Mouse (Mus musculus): ENCODE data around the gene Ciita. TPM values are rescaled to one million over a fixed set of nuclear protein-coding genes. Genes with fewer than 3 reads are reported as not detected.

Gene Ciita
- total and polyA plus RNA-seq, 2 experiments from 2014 or later: 0.14 TPM; not detected in 1

GRCm38 (mm10) chr16:10441761-10442160 lies 38.1 kb upstream of the Ciita start:
- 91% methylated on average over 4 of the region's 4 CpGs for WGBS
- no peak for ATAC-seq
- H3K9me3 ChIP-seq (ENCODE audit: low read length): no peaks in the 10 kb centered on the region
- H3K27ac ChIP-seq: no peak overlapping the region
- TF ChIP-seq CTCF (IDR thresholded peaks at IDR 0.05; ENCODE audit: low read depth): no peak
- H3K36me3 ChIP-seq (ENCODE audit: insufficient read depth, low read length): no peaks in the 10 kb centered on the region
- H3K4me1 ChIP-seq (ENCODE audit: insufficient read depth, low read length): peaks cover 10% of the 10 kb centered on the region; the same call in 1 of the 2 replicates
- no peak overlapping the region for H3K4me3 ChIP-seq (ENCODE audit: low read length)
- no peak for DNase-seq (ENCODE audit: low spot score)
- no peaks in the 10 kb centered on the region for H3K27me3 ChIP-seq (ENCODE audit: insufficient read depth, low read length)
- no peak overlapping the region for H3K9ac ChIP-seq (replicated peaks; ENCODE audit: low read length)
- H3K4me2 ChIP-seq (ENCODE audit: low read depth, low read length): no peak overlapping the region

GRCm38 (mm10) chr16:10443723-10444122 lies 36.1 kb upstream of the Ciita start:
- no peaks in the 10 kb centered on the region for H3K9me3 ChIP-seq (ENCODE audit: low read length)
- H3K27me3 ChIP-seq (ENCODE audit: insufficient read depth, low read length): no peaks in the 10 kb centered on the region
- no peak for TF ChIP-seq CTCF (IDR thresholded peaks at IDR 0.05; ENCODE audit: low read depth)
- DNase-seq (ENCODE audit: low spot score) (no peak), ATAC-seq (no peak)
- no peak overlapping the region for H3K4me3 ChIP-seq (ENCODE audit: low read length)
- peaks cover 15% of the 10 kb centered on the region for H3K4me1 ChIP-seq (ENCODE audit: insufficient read depth, low read length)
- H3K27ac ChIP-seq: no peak overlapping the region
- H3K36me3 ChIP-seq (ENCODE audit: insufficient read depth, low read length): no peaks in the 10 kb centered on the region
- no peak overlapping the region for H3K4me2 ChIP-seq (ENCODE audit: low read depth, low read length)
- H3K9ac ChIP-seq (replicated peaks; ENCODE audit: low read length): no peak overlapping the region

- no peak; the same call in 1 of the 2 replicates for TF ChIP-seq CTCF (IDR thresholded peaks at IDR 0.05; ENCODE audit: low read depth)
- peak overlapping the region; percentile 70 for H3K4me2 ChIP-seq (ENCODE audit: low read depth, low read length)
- peak overlapping the region; percentile 71 for H3K27ac ChIP-seq
- DNase-seq (ENCODE audit: low spot score) (peak; percentile 41), ATAC-seq (peak; percentile 82)
- H3K4me3 ChIP-seq (ENCODE audit: low read length): peak overlapping the region; percentile 54
- H3K9me3 ChIP-seq (ENCODE audit: low read length): no peaks in the 10 kb centered on the region
- 9% methylated on average over 13 of the region's 13 CpGs for WGBS
- H3K9ac ChIP-seq (replicated peaks; ENCODE audit: low read length): peak overlapping the region; percentile 61
- peaks cover 15% of the 10 kb centered on the region for H3K4me1 ChIP-seq (ENCODE audit: insufficient read depth, low read length)
- H3K27me3 ChIP-seq (ENCODE audit: insufficient read depth, low read length): no peaks in the 10 kb centered on the region
- H3K36me3 ChIP-seq (ENCODE audit: insufficient read depth, low read length): no peaks in the 10 kb centered on the region
Measured at GRCm38 (mm10) chr16:10446573-10447263, 33.1 kb upstream of the Ciita start.

GRCm38 (mm10) chr16:10447264-10447594 lies 32.6 kb upstream of the Ciita start, which contains the start of gene Tvp23a:
Gene Tvp23a, minus strand, starts transcription at chr16:10447362.
- H3K9me3 ChIP-seq (ENCODE audit: low read length): no peaks in the 10 kb centered on the region
- peak; percentile 94 for DNase-seq (ENCODE audit: low spot score)
- H3K4me3 ChIP-seq (ENCODE audit: low read length): peak within 1 kb of the TSS; percentile 54
- no peaks in the 10 kb centered on the region for H3K36me3 ChIP-seq (ENCODE audit: insufficient read depth, low read length)
- peak; percentile 96 for ATAC-seq
- no peak; the same call in 1 of the 2 replicates for TF ChIP-seq CTCF (IDR thresholded peaks at IDR 0.05; ENCODE audit: low read depth)
- H3K4me2 ChIP-seq (ENCODE audit: low read depth, low read length): peak within 1 kb of the TSS; percentile 70
- no peaks in the 10 kb centered on the region for H3K27me3 ChIP-seq (ENCODE audit: insufficient read depth, low read length)
- H3K4me1 ChIP-seq (ENCODE audit: insufficient read depth, low read length): peaks cover 19% of the 10 kb centered on the region
- peak within 1 kb of the TSS; percentile 61 for H3K9ac ChIP-seq (replicated peaks; ENCODE audit: low read length)
- WGBS: 2% methylated on average over 12 of the region's 12 CpGs
- H3K27ac ChIP-seq: peak within 1 kb of the TSS; percentile 71

GRCm38 (mm10) chr16:10447781-10448180 lies 32.1 kb upstream of the Ciita start:
- WGBS: 72% methylated on average over 2 of the region's 2 CpGs
- DNase-seq (ENCODE audit: low spot score): no peak
- peaks cover 20% of the 10 kb centered on the region for H3K4me1 ChIP-seq (ENCODE audit: insufficient read depth, low read length)

GRCm38 (mm10) chr16:10448931-10449330 lies 30.9 kb upstream of the Ciita start:
- no peaks in the 10 kb centered on the region for H3K27me3 ChIP-seq (ENCODE audit: insufficient read depth, low read length)
- 85% methylated on average over 9 of the region's 9 CpGs for WGBS
- no peaks in the 10 kb centered on the region for H3K9me3 ChIP-seq (ENCODE audit: low read length)
- no peaks in the 10 kb centered on the region for H3K36me3 ChIP-seq (ENCODE audit: insufficient read depth, low read length)
- TF ChIP-seq CTCF (IDR thresholded peaks at IDR 0.05; ENCODE audit: low read depth): no peak
- no peak for ATAC-seq
- H3K9ac ChIP-seq (replicated peaks; ENCODE audit: low read length): no peak overlapping the region
- H3K4me2 ChIP-seq (ENCODE audit: low read depth, low read length): no peak overlapping the region
- no peak overlapping the region for H3K27ac ChIP-seq
- no peak overlapping the region for H3K4me3 ChIP-seq (ENCODE audit: low read length)
- no peak for DNase-seq (ENCODE audit: low spot score)
- H3K4me1 ChIP-seq (ENCODE audit: insufficient read depth, low read length): peaks cover 20% of the 10 kb centered on the region

More at GRCm38 (mm10) chr16:10447781-10448180, 32.1 kb upstream of the Ciita start:
- Histone ChIP-seq H3K9me3 (ENCODE audit: low read length) (no peaks in the 10 kb centered on the region), H3K27me3 (ENCODE audit: insufficient read depth, low read length) (no peaks in the 10 kb centered on the region), H3K9ac (replicated peaks; ENCODE audit: low read length) (peak overlapping the region; percentile 61), H3K36me3 (ENCODE audit: insufficient read depth, low read length) (no peaks in the 10 kb centered on the region), H3K4me2 (ENCODE audit: low read depth, low read length) (peak overlapping the region; percentile 70), H3K4me3 (ENCODE audit: low read length) (peak overlapping the region; percentile 54), H3K27ac (peak overlapping the region; percentile 71; the same call in 1 of the 2 replicates)
- TF ChIP-seq CTCF (IDR thresholded peaks at IDR 0.05; ENCODE audit: low read depth): no peak
- no peak for ATAC-seq

GRCm38 (mm10) chr16:10451906-10452305 lies 28.0 kb upstream of the Ciita start:
- Histone ChIP-seq H3K4me2 (ENCODE audit: low read depth, low read length) (no peak overlapping the region), H3K9me3 (ENCODE audit: low read length) (no peaks in the 10 kb centered on the region), H3K27me3 (ENCODE audit: insufficient read depth, low read length) (no peaks in the 10 kb centered on the region), H3K36me3 (ENCODE audit: insufficient read depth, low read length) (no peaks in the 10 kb centered on the region), H3K9ac (replicated peaks; ENCODE audit: low read length) (no peak overlapping the region), H3K27ac (no peak overlapping the region), H3K4me3 (ENCODE audit: low read length) (no peak overlapping the region), H3K4me1 (ENCODE audit: insufficient read depth, low read length) (peaks cover 10% of the 10 kb centered on the region)
- ATAC-seq (no peak), DNase-seq (ENCODE audit: low spot score) (no peak)
- WGBS: 97% methylated on average over 2 of the region's 2 CpGs
- no peak for TF ChIP-seq CTCF (IDR thresholded peaks at IDR 0.05; ENCODE audit: low read depth)
